Mouse (Mus musculus): ENCODE measurements around the gene Oaz1. TPM values are rescaled to one million over a fixed set of nuclear protein-coding genes. Genes with fewer than 3 reads are reported as not detected.

Gene Oaz1
- polyA plus RNA-seq, 1 experiment: 1,045 TPM

DNA sequence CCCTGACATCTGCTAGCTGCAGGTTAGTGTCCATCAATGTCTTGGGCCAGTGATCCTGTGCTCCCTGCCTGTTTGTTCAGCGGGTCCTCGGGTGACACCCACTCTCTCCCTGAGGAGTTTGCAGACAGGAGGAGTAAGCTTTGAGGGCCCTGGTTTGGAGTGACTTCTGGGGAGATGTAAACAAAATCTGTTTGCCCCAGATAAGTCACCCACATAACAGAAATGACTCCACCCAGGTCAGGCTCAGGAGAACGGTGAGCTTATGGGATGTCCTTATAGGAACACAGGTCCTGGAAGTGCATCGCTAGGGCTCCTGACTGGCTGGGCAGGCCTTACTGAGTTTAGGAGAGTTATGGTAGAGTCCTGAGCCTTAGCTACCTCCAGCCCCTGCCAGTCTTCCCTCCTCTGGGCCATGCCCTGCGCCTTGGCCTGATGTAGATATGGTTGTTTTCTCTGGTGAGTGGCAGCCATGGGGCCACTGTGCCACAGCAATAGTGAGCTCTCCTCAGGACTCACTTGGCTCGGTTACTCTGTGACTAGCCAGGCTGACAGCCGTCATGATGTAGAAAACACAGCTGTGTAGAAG lies 32.0 kb downstream of the Oaz1 start:
- TF ChIP-seq POLR2A (IDR thresholded peaks at IDR 0.05; ENCODE audit: low read depth, low read length): no peak
- TF ChIP-seq CTCF (conservative IDR thresholded peaks at IDR 0.05; ENCODE audit: insufficient read depth, insufficient read length, low read depth, low read length): no peak
- WGBS: 67% methylated on average over 7 of the region's 7 CpGs
- H3K27ac ChIP-seq (ENCODE audit: insufficient read depth, low read depth, low read length): no peak overlapping the region
- no peak for DNase-seq
- H3K4me3 ChIP-seq (ENCODE audit: insufficient read depth, low read depth, low read length): no peak overlapping the region
- H3K36me3 ChIP-seq (ENCODE audit: control insufficient read depth, insufficient read depth, low read length): no peaks in the 10 kb centered on the region
- H3K4me1 ChIP-seq (ENCODE audit: control insufficient read depth, insufficient read depth, low read length): peaks cover 7% of the 10 kb centered on the region
- H3K27me3 ChIP-seq (replicated peaks; ENCODE audit: control insufficient read depth, insufficient read depth, low read length): no peaks in the 10 kb centered on the region

DNA sequence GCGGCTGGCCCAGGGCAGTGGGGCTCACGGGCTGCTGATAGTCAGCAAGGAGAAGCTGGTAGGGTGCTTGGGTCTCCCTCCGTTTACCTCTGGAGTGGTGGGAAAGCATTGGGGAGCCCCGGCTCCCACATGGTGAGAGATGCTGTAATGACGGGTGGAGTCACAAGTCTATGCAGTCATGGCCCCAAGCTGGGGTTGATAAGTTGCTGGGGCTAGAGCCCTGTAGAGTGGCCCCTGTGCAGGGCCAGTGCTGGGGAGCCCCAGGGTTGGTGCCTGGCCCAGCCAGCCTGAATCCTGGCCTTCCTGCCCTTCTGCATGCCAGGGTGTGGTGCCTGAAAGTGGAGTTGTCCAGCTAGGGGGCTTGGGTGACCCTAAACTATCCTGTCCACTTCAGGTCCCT lies 35.8 kb downstream of the Oaz1 start:
- no peak overlapping the region for H3K27ac ChIP-seq (ENCODE audit: insufficient read depth, low read depth, low read length)
- TF ChIP-seq POLR2A (IDR thresholded peaks at IDR 0.05; ENCODE audit: low read depth, low read length): no peak
- TF ChIP-seq CTCF (conservative IDR thresholded peaks at IDR 0.05; ENCODE audit: insufficient read depth, insufficient read length, low read depth, low read length): no peak
- 93% methylated on average over 5 of the region's 5 CpGs for WGBS

DNA sequence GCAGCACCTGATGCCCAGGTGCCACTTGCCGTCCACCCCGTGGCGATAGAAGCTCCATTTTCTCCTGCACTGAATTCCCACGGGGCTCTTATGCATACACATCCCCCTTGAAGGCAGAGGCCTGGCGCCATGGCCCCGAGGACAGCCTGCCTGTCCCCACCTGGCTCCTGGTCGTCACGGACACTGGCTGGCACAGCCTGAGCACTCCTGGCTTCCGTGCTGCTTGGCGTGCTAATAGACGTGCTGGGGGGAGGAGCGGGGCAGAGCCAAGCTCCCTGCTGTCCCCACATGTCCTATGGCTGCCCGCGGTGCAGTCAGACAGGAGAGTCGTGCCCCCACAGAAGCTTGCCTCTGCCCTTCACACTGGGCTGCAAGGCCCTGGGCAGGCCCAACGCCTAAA lies 38.0 kb downstream of the Oaz1 start:
- H3K4me1 ChIP-seq (ENCODE audit: control insufficient read depth, insufficient read depth, low read length): no peaks in the 10 kb centered on the region
- no peak overlapping the region for H3K27ac ChIP-seq (ENCODE audit: insufficient read depth, low read depth, low read length)
- 88% methylated on average over 15 of the region's 16 CpGs for WGBS
- no peaks in the 10 kb centered on the region for H3K27me3 ChIP-seq (replicated peaks; ENCODE audit: control insufficient read depth, insufficient read depth, low read length)
- H3K36me3 ChIP-seq (ENCODE audit: control insufficient read depth, insufficient read depth, low read length): no peaks in the 10 kb centered on the region
- no peak for DNase-seq
- no peak for TF ChIP-seq CTCF (conservative IDR thresholded peaks at IDR 0.05; ENCODE audit: insufficient read depth, insufficient read length, low read depth, low read length)
- no peak for TF ChIP-seq POLR2A (IDR thresholded peaks at IDR 0.05; ENCODE audit: low read depth, low read length)
- no peak overlapping the region for H3K4me3 ChIP-seq (ENCODE audit: insufficient read depth, low read depth, low read length)

More for the DNA sequence above, 35.8 kb downstream of the Oaz1 start:
- Histone ChIP-seq H3K4me3 (ENCODE audit: insufficient read depth, low read depth, low read length) (no peak overlapping the region), H3K4me1 (ENCODE audit: control insufficient read depth, insufficient read depth, low read length) (no peaks in the 10 kb centered on the region), H3K27me3 (replicated peaks; ENCODE audit: control insufficient read depth, insufficient read depth, low read length) (no peaks in the 10 kb centered on the region), H3K36me3 (ENCODE audit: control insufficient read depth, insufficient read depth, low read length) (no peaks in the 10 kb centered on the region)
- no peak for DNase-seq

DNA sequence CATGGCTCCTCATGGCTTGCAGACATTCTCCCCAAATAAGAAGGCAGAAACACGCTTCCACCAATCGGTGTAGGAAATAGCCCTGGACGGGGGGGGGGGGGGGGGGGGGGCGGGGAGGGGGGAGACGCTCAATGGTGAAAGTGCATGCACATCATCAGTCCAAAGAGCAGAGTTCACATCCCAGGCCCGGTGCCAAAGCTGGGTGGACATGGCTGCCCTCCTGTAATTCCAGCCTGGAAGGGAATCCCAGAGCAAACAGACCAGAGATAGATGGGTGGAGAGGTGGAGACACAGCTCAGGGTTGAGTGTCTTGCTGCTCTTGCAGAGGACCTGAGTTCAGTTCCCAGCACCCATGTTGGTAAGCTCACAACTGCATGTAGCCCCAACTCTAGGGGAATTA lies 44.5 kb downstream of the Oaz1 start:
- Histone ChIP-seq H3K4me1 (ENCODE audit: control insufficient read depth, insufficient read depth, low read length) (peaks cover 3% of the 10 kb centered on the region; the same call in 1 of the 2 replicates), H3K4me3 (ENCODE audit: insufficient read depth, low read depth, low read length) (no peak overlapping the region), H3K36me3 (ENCODE audit: control insufficient read depth, insufficient read depth, low read length) (no peaks in the 10 kb centered on the region), H3K27ac (ENCODE audit: insufficient read depth, low read depth, low read length) (no peak overlapping the region), H3K27me3 (replicated peaks; ENCODE audit: control insufficient read depth, insufficient read depth, low read length) (no peaks in the 10 kb centered on the region)
- 39% methylated on average over 3 of the region's 6 CpGs for WGBS
- DNase-seq: peak; percentile 94
- TF ChIP-seq POLR2A (IDR thresholded peaks at IDR 0.05; ENCODE audit: low read depth, low read length): no peak
- TF ChIP-seq CTCF (conservative IDR thresholded peaks at IDR 0.05; ENCODE audit: insufficient read depth, insufficient read length, low read depth, low read length): no peak

DNA sequence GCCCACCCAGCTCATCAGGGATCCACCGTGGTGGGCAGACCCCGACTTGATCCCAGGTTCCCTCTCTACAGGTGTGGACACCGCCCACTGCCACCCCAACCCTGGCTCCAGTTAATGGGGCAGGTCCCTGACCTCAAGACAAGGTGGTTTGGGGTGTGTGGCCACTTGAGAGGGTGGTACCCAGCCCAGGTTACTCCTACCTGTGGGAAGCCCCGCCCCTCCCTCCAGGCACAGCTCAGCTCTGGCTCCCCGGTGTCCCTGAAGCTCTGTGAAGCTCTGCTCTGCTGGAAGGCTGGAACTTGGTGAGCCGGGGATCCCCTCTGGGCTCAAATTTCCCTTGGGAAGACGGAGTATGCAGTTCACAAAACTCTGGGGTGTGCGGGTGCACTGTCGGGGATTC lies 45.1 kb downstream of the Oaz1 start, which contains the start of gene Tmprss9:
Gene Tmprss9, plus strand, starts transcription at position 268 of the 400 bp plus-strand sequence.
- no peaks in the 10 kb centered on the region for H3K36me3 ChIP-seq (ENCODE audit: control insufficient read depth, insufficient read depth, low read length)
- H3K4me1 ChIP-seq (ENCODE audit: control insufficient read depth, insufficient read depth, low read length): peaks cover 3% of the 10 kb centered on the region; the same call in 1 of the 2 replicates
- DNase-seq: peak; percentile 53
- no peaks in the 10 kb centered on the region for H3K27me3 ChIP-seq (replicated peaks; ENCODE audit: control insufficient read depth, insufficient read depth, low read length)
- H3K4me3 ChIP-seq (ENCODE audit: insufficient read depth, low read depth, low read length): no peak within 1 kb of the TSS
- 27% methylated on average over 9 of the region's 9 CpGs for WGBS
- H3K27ac ChIP-seq (ENCODE audit: insufficient read depth, low read depth, low read length): no peak within 1 kb of the TSS
- no peak for TF ChIP-seq CTCF (conservative IDR thresholded peaks at IDR 0.05; ENCODE audit: insufficient read depth, insufficient read length, low read depth, low read length)
- no peak for TF ChIP-seq POLR2A (IDR thresholded peaks at IDR 0.05; ENCODE audit: low read depth, low read length)

DNA sequence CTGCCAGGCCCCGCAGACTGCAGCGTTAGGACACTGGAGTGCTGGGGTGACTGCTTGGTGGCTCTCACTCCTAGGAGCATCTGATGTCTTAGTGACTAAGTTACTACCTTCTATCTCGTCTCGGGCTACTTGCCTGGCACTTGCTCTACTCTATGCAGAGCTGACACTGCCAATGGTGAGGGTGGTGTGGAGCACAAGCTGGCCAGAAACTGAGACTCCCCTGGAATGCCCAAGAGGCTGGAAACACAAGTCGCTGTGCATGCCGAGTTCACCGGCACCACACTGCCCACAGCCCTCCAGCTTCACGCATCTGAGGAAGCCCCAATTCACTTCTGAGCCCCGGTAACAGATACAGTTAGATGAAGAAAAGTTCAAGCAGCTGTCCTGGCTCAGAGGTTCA lies 47.6 kb downstream of the Oaz1 start:
- Histone ChIP-seq H3K4me1 (ENCODE audit: control insufficient read depth, insufficient read depth, low read length) (peaks cover 3% of the 10 kb centered on the region; the same call in 1 of the 2 replicates), H3K36me3 (ENCODE audit: control insufficient read depth, insufficient read depth, low read length) (no peaks in the 10 kb centered on the region), H3K27ac (ENCODE audit: insufficient read depth, low read depth, low read length) (no peak overlapping the region), H3K27me3 (replicated peaks; ENCODE audit: control insufficient read depth, insufficient read depth, low read length) (no peaks in the 10 kb centered on the region), H3K4me3 (ENCODE audit: insufficient read depth, low read depth, low read length) (no peak overlapping the region)
- no peak for DNase-seq
- TF ChIP-seq POLR2A (IDR thresholded peaks at IDR 0.05; ENCODE audit: low read depth, low read length) (no peak), CTCF (conservative IDR thresholded peaks at IDR 0.05; ENCODE audit: insufficient read depth, insufficient read length, low read depth, low read length) (no peak)
- 83% methylated on average over 9 of the region's 9 CpGs for WGBS

DNA sequence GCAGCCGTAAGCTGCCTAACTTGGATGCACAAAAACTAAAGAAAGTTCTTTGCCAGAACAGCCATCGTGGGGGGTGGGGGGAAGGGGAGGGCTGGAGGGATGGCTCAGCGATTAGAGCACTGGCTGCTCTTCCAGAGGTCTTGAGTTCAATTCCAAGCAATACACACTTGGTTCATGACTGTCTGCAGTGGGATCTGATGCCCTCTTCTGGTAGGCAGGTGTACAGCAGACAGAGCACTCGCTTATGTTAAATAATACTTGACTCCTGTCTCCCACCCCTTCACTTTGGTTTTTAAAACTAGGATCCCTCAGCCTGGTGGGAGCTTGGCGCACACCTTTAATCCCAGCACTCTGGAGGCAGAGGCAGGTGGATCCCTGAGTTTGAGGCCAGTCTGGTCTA lies 49.6 kb downstream of the Oaz1 start:
- Histone ChIP-seq H3K27ac (ENCODE audit: insufficient read depth, low read depth, low read length) (no peak overlapping the region), H3K27me3 (replicated peaks; ENCODE audit: control insufficient read depth, insufficient read depth, low read length) (no peaks in the 10 kb centered on the region), H3K4me3 (ENCODE audit: insufficient read depth, low read depth, low read length) (no peak overlapping the region), H3K36me3 (ENCODE audit: control insufficient read depth, insufficient read depth, low read length) (no peaks in the 10 kb centered on the region), H3K4me1 (ENCODE audit: control insufficient read depth, insufficient read depth, low read length) (no peaks in the 10 kb centered on the region; the same call in 1 of the 2 replicates)
- WGBS: 25% methylated on average over 5 of the region's 5 CpGs
- peak; percentile 69 for DNase-seq
- TF ChIP-seq POLR2A (IDR thresholded peaks at IDR 0.05; ENCODE audit: low read depth, low read length) (no peak), CTCF (conservative IDR thresholded peaks at IDR 0.05; ENCODE audit: insufficient read depth, insufficient read length, low read depth, low read length) (peak; percentile 84)
